Mouse (Mus musculus): ENCODE measurements at regions not wholly inside any gene's neighbourhood (a gene's known extent, or its start where the extent isn't known, plus 50 kb on each side); places are given as distances from the start of the nearest gene placed in this dataset.

DNA sequence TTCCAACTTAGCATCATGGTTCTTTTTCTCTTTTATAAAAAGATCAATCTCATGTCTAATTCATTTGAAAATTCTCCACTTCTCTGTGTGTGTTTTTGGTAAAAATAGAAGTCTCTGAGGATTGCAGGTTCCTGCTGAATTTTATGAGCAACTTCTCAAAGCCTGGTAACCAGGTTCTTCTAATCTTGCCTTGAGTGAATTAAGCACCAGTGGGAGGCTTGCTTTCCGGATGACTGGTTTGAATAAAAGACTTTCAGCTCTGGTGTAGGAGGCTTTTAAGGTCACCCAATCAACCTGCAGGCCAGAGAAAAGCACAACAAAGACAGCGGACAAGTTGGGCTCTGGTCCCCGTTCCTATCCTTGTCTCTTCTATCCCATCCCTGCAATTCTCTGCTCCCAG lies 78.3 kb upstream of the Syt6 start:
- WGBS = 42% methylated on average over 3 of the region's 3 CpGs
- Histone ChIP-seq H3K36me3 (no peaks in the 10 kb centered on the region), H3K9me3 (replicated peaks) (no peaks in the 10 kb centered on the region)

DNA sequence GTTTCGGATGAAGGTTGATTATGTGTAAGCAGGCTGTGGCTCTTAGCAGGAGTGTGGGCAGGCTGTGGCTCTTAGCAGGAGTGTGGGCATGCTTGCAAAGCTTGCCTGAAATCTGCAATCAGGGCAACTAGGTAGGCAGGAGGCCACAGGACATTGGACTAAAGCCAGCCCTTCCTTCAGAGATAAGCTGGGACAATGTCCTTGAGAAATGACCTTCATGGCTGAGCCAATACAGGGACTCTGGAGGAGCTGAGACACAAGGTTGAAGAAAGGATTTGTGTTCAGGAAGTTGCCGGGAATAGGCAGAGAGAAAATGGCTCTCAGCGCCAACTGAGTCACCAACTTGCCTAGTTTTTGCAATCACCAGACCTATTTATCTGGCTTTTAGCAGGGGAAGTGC lies 77.3 kb upstream of the Syt6 start:
- Histone ChIP-seq H3K27me3 (no peaks in the 10 kb centered on the region), H3K27ac (no peak overlapping the region), H3K4me2 (replicated peaks) (no peak overlapping the region), H3K9me3 (replicated peaks) (no peaks in the 10 kb centered on the region), H3K36me3 (no peaks in the 10 kb centered on the region), H3K9ac (no peak overlapping the region), H3K4me3 (no peak overlapping the region), H3K4me1 (no peaks in the 10 kb centered on the region)
- no peak for ATAC-seq (ENCODE audit: low FRiP score)
- WGBS = 90% methylated on average over 3 of the region's 3 CpGs

More for the DNA sequence above, 78.3 kb upstream of the Syt6 start:
- Histone ChIP-seq H3K4me1 (no peaks in the 10 kb centered on the region), H3K4me2 (replicated peaks) (no peak overlapping the region), H3K4me3 (no peak overlapping the region), H3K9ac (no peak overlapping the region), H3K27me3 (no peaks in the 10 kb centered on the region), H3K27ac (no peak overlapping the region)
- ATAC-seq (ENCODE audit: low FRiP score) = no peak

DNA sequence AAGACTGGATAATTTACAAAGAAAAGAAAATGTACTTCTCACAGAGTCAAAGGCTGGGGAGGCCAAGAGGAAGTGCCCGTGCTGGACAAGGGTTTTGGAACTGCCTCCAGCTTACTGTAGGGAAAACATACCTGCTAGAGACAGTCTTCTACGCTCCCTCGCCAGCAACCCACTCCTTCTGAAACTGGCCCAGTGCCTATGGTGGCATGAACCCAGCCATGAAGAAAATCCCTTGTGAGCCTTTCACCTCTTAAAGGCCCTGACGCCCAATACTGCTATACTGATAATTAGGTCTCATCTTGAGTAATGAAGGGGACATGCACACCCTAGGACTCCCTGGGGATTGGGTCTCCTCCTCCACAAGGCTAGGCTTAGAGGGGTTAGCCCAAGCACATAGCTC lies 76.6 kb upstream of the Syt6 start:
- Histone ChIP-seq H3K27ac (no peak overlapping the region), H3K27me3 (no peaks in the 10 kb centered on the region), H3K4me2 (replicated peaks) (no peak overlapping the region), H3K4me3 (no peak overlapping the region), H3K36me3 (no peaks in the 10 kb centered on the region), H3K4me1 (no peaks in the 10 kb centered on the region), H3K9ac (no peak overlapping the region), H3K9me3 (replicated peaks) (no peaks in the 10 kb centered on the region)
- no peak for ATAC-seq (ENCODE audit: low FRiP score)
- WGBS = 84% methylated on average over 4 of the region's 4 CpGs

GRCm38 (mm10) chr3:103499801-103500200 lies 75.2 kb upstream of the Syt6 start:
- WGBS = 57% methylated on average over 1 of the region's 1 CpGs
- Histone ChIP-seq H3K4me3 (no peak overlapping the region), H3K4me1 (no peaks in the 10 kb centered on the region), H3K36me3 (no peaks in the 10 kb centered on the region), H3K4me2 (replicated peaks) (no peak overlapping the region), H3K9ac (no peak overlapping the region), H3K27ac (no peak overlapping the region), H3K27me3 (no peaks in the 10 kb centered on the region), H3K9me3 (replicated peaks) (no peaks in the 10 kb centered on the region)
- ATAC-seq (ENCODE audit: low FRiP score) = no peak

GRCm38 (mm10) chr3:103500366-103500765 lies 74.7 kb upstream of the Syt6 start:
- no peaks in the 10 kb centered on the region for H3K4me1 ChIP-seq
- no peak for ATAC-seq (ENCODE audit: low FRiP score)
- no peak overlapping the region for H3K4me3 ChIP-seq
- no peak overlapping the region for H3K4me2 ChIP-seq (replicated peaks)
- H3K27me3 ChIP-seq = no peaks in the 10 kb centered on the region
- H3K9me3 ChIP-seq (replicated peaks) = no peaks in the 10 kb centered on the region
- no peak overlapping the region for H3K9ac ChIP-seq
- no peaks in the 10 kb centered on the region for H3K36me3 ChIP-seq
- WGBS = 68% methylated on average over 4 of the region's 4 CpGs
- no peak overlapping the region for H3K27ac ChIP-seq

- WGBS = 89% methylated on average over 3 of the region's 3 CpGs
Measured at GRCm38 (mm10) chr3:103504160-103504559, 70.9 kb upstream of the Syt6 start.

GRCm38 (mm10) chr3:103513411-103513810 lies 61.6 kb upstream of the Syt6 start:
- Histone ChIP-seq H3K4me3 (no peak overlapping the region), H3K27me3 (no peaks in the 10 kb centered on the region), H3K4me2 (replicated peaks) (no peak overlapping the region), H3K9ac (no peak overlapping the region), H3K36me3 (no peaks in the 10 kb centered on the region), H3K4me1 (no peaks in the 10 kb centered on the region), H3K9me3 (replicated peaks) (no peaks in the 10 kb centered on the region), H3K27ac (no peak overlapping the region)
- no peak for ATAC-seq (ENCODE audit: low FRiP score)
- WGBS = 76% methylated on average over 6 of the region's 6 CpGs

More at GRCm38 (mm10) chr3:103504160-103504559, 70.9 kb upstream of the Syt6 start:
- no peaks in the 10 kb centered on the region for H3K27me3 ChIP-seq
- H3K27ac ChIP-seq = no peak overlapping the region
- H3K36me3 ChIP-seq = no peaks in the 10 kb centered on the region
- no peaks in the 10 kb centered on the region for H3K9me3 ChIP-seq (replicated peaks)
- ATAC-seq (ENCODE audit: low FRiP score) = no peak
- no peak overlapping the region for H3K9ac ChIP-seq
- H3K4me2 ChIP-seq (replicated peaks) = no peak overlapping the region
- no peaks in the 10 kb centered on the region for H3K4me1 ChIP-seq
- H3K4me3 ChIP-seq = no peak overlapping the region

- H3K27me3 ChIP-seq = no peaks in the 10 kb centered on the region
- ATAC-seq (ENCODE audit: low FRiP score) = no peak
- 68% methylated on average over 7 of the region's 7 CpGs for WGBS
Measured at GRCm38 (mm10) chr3:103514061-103514460, 61.0 kb upstream of the Syt6 start.

GRCm38 (mm10) chr3:103515946-103516345 lies 59.1 kb upstream of the Syt6 start:
- Histone ChIP-seq H3K36me3 (no peaks in the 10 kb centered on the region), H3K4me3 (no peak overlapping the region), H3K9me3 (replicated peaks) (no peaks in the 10 kb centered on the region), H3K4me1 (no peaks in the 10 kb centered on the region), H3K27me3 (no peaks in the 10 kb centered on the region), H3K9ac (no peak overlapping the region), H3K4me2 (replicated peaks) (no peak overlapping the region), H3K27ac (no peak overlapping the region)
- ATAC-seq (ENCODE audit: low FRiP score) = no peak
- WGBS = 73% methylated on average over 5 of the region's 5 CpGs

More at GRCm38 (mm10) chr3:103514061-103514460, 61.0 kb upstream of the Syt6 start:
- no peaks in the 10 kb centered on the region for H3K9me3 ChIP-seq (replicated peaks)
- H3K27ac ChIP-seq = no peak overlapping the region
- no peaks in the 10 kb centered on the region for H3K36me3 ChIP-seq
- H3K4me3 ChIP-seq = no peak overlapping the region
- H3K4me1 ChIP-seq = no peaks in the 10 kb centered on the region
- H3K9ac ChIP-seq = no peak overlapping the region
- H3K4me2 ChIP-seq (replicated peaks) = no peak overlapping the region

DNA sequence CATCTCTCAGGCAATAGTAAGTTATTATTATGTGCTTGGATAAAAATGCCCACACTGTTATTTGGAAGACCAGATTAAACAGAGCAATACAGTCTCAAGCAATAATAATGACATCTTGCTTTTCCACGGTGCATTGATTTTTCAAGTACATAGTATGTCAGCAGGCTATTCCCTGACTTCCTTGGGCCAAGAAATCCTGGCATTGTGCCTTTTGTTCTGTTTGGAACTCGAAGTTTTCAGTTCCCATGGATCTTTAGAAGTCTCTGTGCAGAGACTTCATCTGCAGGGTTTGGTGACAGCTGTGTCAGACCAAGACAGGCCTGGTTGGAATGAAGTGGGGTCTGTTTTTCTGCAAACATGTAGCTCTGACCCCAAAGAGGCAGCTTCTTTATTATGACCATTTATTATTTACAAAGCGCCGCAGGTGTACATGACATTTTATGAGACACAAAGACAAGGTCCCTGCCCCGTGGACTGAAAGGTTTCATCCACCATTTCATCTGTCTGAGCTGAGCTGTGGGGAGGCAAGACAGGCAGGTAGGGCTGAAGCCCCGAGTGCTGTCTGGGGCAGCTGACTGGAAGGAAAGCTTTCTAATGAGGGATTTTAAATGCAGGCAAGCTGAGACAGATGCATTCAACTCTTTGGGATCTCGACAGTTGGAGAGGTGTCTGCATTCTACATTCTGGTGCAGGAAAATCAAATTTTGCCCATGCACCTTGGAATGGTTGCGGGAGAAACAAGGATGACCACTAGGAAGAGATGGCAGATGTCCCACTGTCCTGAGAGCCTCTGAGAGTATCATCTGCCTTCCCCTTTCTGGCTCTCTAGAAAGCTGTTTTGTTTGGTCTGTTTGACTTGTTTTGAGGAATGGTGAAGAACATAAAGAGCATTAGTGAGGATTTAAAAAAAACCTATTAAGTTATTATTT lies 57.4 kb upstream of the Syt6 start:
- Histone ChIP-seq H3K4me2 (replicated peaks) (no peak overlapping the region), H3K4me3 (no peak overlapping the region), H3K9ac (no peak overlapping the region), H3K27me3 (no peaks in the 10 kb centered on the region), H3K36me3 (no peaks in the 10 kb centered on the region), H3K27ac (no peak overlapping the region), H3K9me3 (replicated peaks) (no peaks in the 10 kb centered on the region), H3K4me1 (no peaks in the 10 kb centered on the region)
- no peak for ATAC-seq (ENCODE audit: low FRiP score)
- 66% methylated on average over 8 of the region's 8 CpGs for WGBS

DNA sequence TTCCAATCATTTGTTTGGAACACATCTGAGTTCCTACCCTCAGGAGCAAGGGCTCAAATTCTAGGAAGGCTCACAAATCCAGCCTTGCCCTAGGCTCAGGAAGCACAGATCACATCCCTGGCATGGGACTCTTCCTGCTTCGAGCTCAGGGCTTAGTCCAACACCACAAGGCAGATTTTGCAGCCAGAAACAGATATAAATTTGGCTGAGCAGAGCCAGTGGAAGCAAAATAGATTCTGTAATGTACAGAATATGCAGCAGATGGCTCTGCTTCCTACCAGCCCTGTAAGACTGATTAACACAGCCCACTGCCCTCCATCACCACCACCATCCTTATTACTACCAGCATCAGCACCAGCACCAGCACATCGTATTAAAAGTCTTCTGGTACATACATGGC lies 56.4 kb upstream of the Syt6 start:
- Histone ChIP-seq H3K9ac (no peak overlapping the region), H3K4me3 (no peak overlapping the region), H3K36me3 (no peaks in the 10 kb centered on the region), H3K4me2 (replicated peaks) (no peak overlapping the region), H3K9me3 (replicated peaks) (no peaks in the 10 kb centered on the region), H3K27me3 (no peaks in the 10 kb centered on the region), H3K27ac (no peak overlapping the region), H3K4me1 (no peaks in the 10 kb centered on the region)
- ATAC-seq (ENCODE audit: low FRiP score) = no peak
- 88% methylated on average over 2 of the region's 2 CpGs for WGBS
